Mouse (Mus musculus) kidney, adult 2 months (tissue): ENCODE results near the gene Nostrin. TPM values are rescaled to one million over a fixed set of nuclear protein-coding genes. Genes with fewer than 3 reads are reported as not detected.
A peak's percentile ranks its signal among the peaks of the same experiment; 100 is the strongest.

Source experiments
- DNase-seq: peaks from one replicate; pipeline ENCODE4 v3.0.0; 2021
- H3K27ac ChIP-seq: fragments of 200-500 bp; 2 replicates; pipeline ENCODE4 v1.5.1; 2012; ENCODE audit warnings: low read depth, low read length, control low read depth, inconsistent platforms; ENCODE audit not compliant: insufficient read depth
- H3K27me3 ChIP-seq: fragments of 200-500 bp; replicated peaks from 2 replicates; pipeline ENCODE4 v1.6.1; 2012; ENCODE audit warnings: mild to moderate bottlenecking, moderate library complexity, low read length, inconsistent platforms; ENCODE audit not compliant: control insufficient read depth, insufficient read depth
- H3K36me3 ChIP-seq: fragments of 200-500 bp; 2 replicates; pipeline ENCODE4 v1.6.1; 2012; ENCODE audit warnings: mild to moderate bottlenecking, moderate library complexity, low read length, inconsistent platforms; ENCODE audit not compliant: control insufficient read depth, insufficient read depth
- H3K4me1 ChIP-seq: fragments of 200-500 bp; 2 replicates; pipeline ENCODE4 v1.6.1; 2011; ENCODE audit warnings: low read length; ENCODE audit not compliant: control insufficient read depth, insufficient read depth
- H3K4me3 ChIP-seq: fragments of 200-500 bp; 2 replicates; pipeline ENCODE4 v1.5.1; 2011; ENCODE audit warnings: mild to moderate bottlenecking, low read depth, low read length, control low read depth; ENCODE audit not compliant: insufficient read depth
- CTCF ChIP-seq: fragments of 200-500 bp; conservative IDR thresholded peaks from 2 replicates; pipeline ENCODE4 v1.5.1; 2011; ENCODE audit warnings: low read depth, mild to moderate bottlenecking, control low read depth, low read length, moderate library complexity, mixed read lengths; ENCODE audit not compliant: insufficient read depth, insufficient read length
- POLR2A ChIP-seq: fragments of 200-500 bp; IDR thresholded peaks from one replicate; pipeline ENCODE4 v1.6.1; 2011; ENCODE audit warnings: low read depth, low read length, control low read depth
- WGBS: fragments of 180-500 bp; shearing (Covaris S2); methylation state at CpG from one replicate; pipeline ENCODE4 v1.1.7; 2018; 5-methylcytosine and 5-hydroxymethylcytosine counted together
- polyA plus RNA-seq: library from polyadenylated mRNA; depleted of rRNA; stranded (reverse); fragments of >200 nt; gene quantifications from 2 replicates; pipeline ENCODE4 v1.2.3, GENCODE M21; 2012

Gene Nostrin
- polyA plus RNA-seq, 1 experiment: 1.0 TPM

GRCm38 (mm10) chr2:69129425-69130210 is 6.0 kb upstream of the Nostrin start:
- Histone ChIP-seq H3K27ac (peak overlapping the region; percentile 43), H3K36me3 (no peaks in the 10 kb centered on the region), H3K27me3 (no peaks in the 10 kb centered on the region), H3K4me1 (peaks cover 5% of the 10 kb centered on the region), H3K4me3 (no peak overlapping the region)
- 55% methylated on average over 7 of the region's 7 CpGs for WGBS
- peak; percentile 70 for DNase-seq
- TF ChIP-seq CTCF (no peak), POLR2A (no peak)

- Histone ChIP-seq H3K27ac (no peak overlapping the region), H3K36me3 (no peaks in the 10 kb centered on the region), H3K4me1 (peaks cover 9% of the 10 kb centered on the region), H3K4me3 (no peak overlapping the region), H3K27me3 (no peaks in the 10 kb centered on the region)
- TF ChIP-seq CTCF (no peak), POLR2A (no peak)
- DNase-seq: no peak
- WGBS: 62% methylated on average over 3 of the region's 3 CpGs
Observed at GRCm38 (mm10) chr2:69132046-69132445, 3.6 kb upstream of the Nostrin start.

- Histone ChIP-seq H3K27ac (no peak overlapping the region), H3K36me3 (no peaks in the 10 kb centered on the region), H3K4me1 (peaks cover 9% of the 10 kb centered on the region), H3K27me3 (no peaks in the 10 kb centered on the region), H3K4me3 (no peak overlapping the region)
- WGBS: 77% methylated on average over 5 of the region's 5 CpGs
- TF ChIP-seq CTCF (no peak), POLR2A (no peak)
- DNase-seq: no peak
Observed at GRCm38 (mm10) chr2:69132488-69133040, 3.0 kb upstream of the Nostrin start.

GRCm38 (mm10) chr2:69134186-69134585 is 1.4 kb upstream of the Nostrin start:
- Histone ChIP-seq H3K4me1 (peaks cover 5% of the 10 kb centered on the region), H3K27me3 (no peaks in the 10 kb centered on the region), H3K36me3 (no peaks in the 10 kb centered on the region), H3K4me3 (no peak overlapping the region), H3K27ac (no peak overlapping the region)
- WGBS: 81% methylated on average over 1 of the region's 1 CpGs
- no peak for DNase-seq
- TF ChIP-seq CTCF: no peak
- no peak for TF ChIP-seq POLR2A

GRCm38 (mm10) chr2:69134937-69135336 is 663 bp upstream of the Nostrin start:
- Histone ChIP-seq H3K4me1 (peaks cover 4% of the 10 kb centered on the region), H3K27ac (peak overlapping the region; percentile 21; the same call in 1 of the 2 replicates), H3K36me3 (no peaks in the 10 kb centered on the region), H3K27me3 (no peaks in the 10 kb centered on the region), H3K4me3 (no peak overlapping the region)
- 65% methylated on average over 9 of the region's 9 CpGs for WGBS
- no peak for TF ChIP-seq CTCF
- TF ChIP-seq POLR2A: no peak
- no peak for DNase-seq

GRCm38 (mm10) chr2:69137406-69138084 is 1.9 kb downstream of the Nostrin start:
- 66% methylated on average over 10 of the region's 10 CpGs for WGBS

GRCm38 (mm10) chr2:69138759-69139158 is 3.2 kb downstream of the Nostrin start:
- H3K4me1 ChIP-seq: peaks cover 4% of the 10 kb centered on the region
- WGBS: 34% methylated on average over 4 of the region's 4 CpGs
- no peaks in the 10 kb centered on the region for H3K27me3 ChIP-seq
- no peak overlapping the region for H3K4me3 ChIP-seq
- H3K27ac ChIP-seq: no peak overlapping the region
- peak; percentile 31 for DNase-seq
- H3K36me3 ChIP-seq: no peaks in the 10 kb centered on the region
- no peak for TF ChIP-seq POLR2A
- TF ChIP-seq CTCF: no peak

More at GRCm38 (mm10) chr2:69137406-69138084, 1.9 kb downstream of the Nostrin start:
- TF ChIP-seq POLR2A (no peak), CTCF (no peak)
- DNase-seq: peak; percentile 68
- no peak overlapping the region for H3K4me3 ChIP-seq
- H3K27me3 ChIP-seq: no peaks in the 10 kb centered on the region
- H3K27ac ChIP-seq: peak overlapping the region; percentile 57
- no peaks in the 10 kb centered on the region for H3K36me3 ChIP-seq
- H3K4me1 ChIP-seq: peaks cover 4% of the 10 kb centered on the region
